Mouse (Mus musculus) E14TG2a.4 (cell line): ENCODE results near the gene Kif22.

ENCODE experiments used
- H3K27me3 ChIP-seq: 2 replicates; pipeline ENCODE4 v1.6.1; 2014; ENCODE audit warnings: low read length, control low read depth; ENCODE audit not compliant: insufficient read depth
- H3K36me3 ChIP-seq: 2 replicates; pipeline ENCODE4 v1.6.1; 2014; ENCODE audit warnings: low read length, control low read depth; ENCODE audit not compliant: insufficient read depth
- H3K4me1 ChIP-seq: replicated peaks from 2 replicates; pipeline ENCODE4 v1.6.1; 2014; ENCODE audit warnings: low read depth, low read length, control low read depth
- H3K4me3 ChIP-seq: replicated peaks from 2 replicates; pipeline ENCODE4 v1.5.1; 2014; ENCODE audit warnings: mild to moderate bottlenecking, low read length
- H3K9me3 ChIP-seq: 2 replicates; pipeline ENCODE4 v1.6.1; 2014; ENCODE audit warnings: low read length, control low read depth
- CTCF ChIP-seq: conservative IDR thresholded peaks from 2 replicates; pipeline ENCODE4 v1.5.1; 2014; ENCODE audit warnings: low read length
- NANOG ChIP-seq: IDR thresholded peaks from 2 replicates; pipeline ENCODE4 v1.6.1; 2014; ENCODE audit warnings: borderline replicate concordance, low read length, mixed read lengths
- POU5F1 ChIP-seq: IDR thresholded peaks from 2 replicates; pipeline ENCODE4 v1.6.1; 2014; ENCODE audit warnings: low read length, borderline replicate concordance

Gene Kif22

GRCm38 (mm10) chr7:127084794-127085193 lies 42.5 kb upstream of the Kif22 start:
- no peaks in the 10 kb centered on the region for H3K9me3 ChIP-seq
- TF ChIP-seq POU5F1: no peak
- TF ChIP-seq CTCF: no peak
- no peak for TF ChIP-seq NANOG
- H3K4me1 ChIP-seq: peaks cover 46% of the 10 kb centered on the region
- no peaks in the 10 kb centered on the region for H3K27me3 ChIP-seq
- H3K4me3 ChIP-seq: no peak overlapping the region
- H3K36me3 ChIP-seq: no peaks in the 10 kb centered on the region

- Histone ChIP-seq H3K9me3 (no peaks in the 10 kb centered on the region), H3K27me3 (no peaks in the 10 kb centered on the region), H3K36me3 (no peaks in the 10 kb centered on the region), H3K4me3 (no peak overlapping the region), H3K4me1 (peaks cover 42% of the 10 kb centered on the region)
- TF ChIP-seq NANOG (no peak), CTCF (no peak), POU5F1 (no peak)
Measured at GRCm38 (mm10) chr7:127083689-127084088, 41.4 kb upstream of the Kif22 start.

GRCm38 (mm10) chr7:127082995-127083394 lies 40.7 kb upstream of the Kif22 start:
- Histone ChIP-seq H3K27me3 (no peaks in the 10 kb centered on the region), H3K36me3 (no peaks in the 10 kb centered on the region), H3K4me1 (peaks cover 47% of the 10 kb centered on the region), H3K9me3 (no peaks in the 10 kb centered on the region), H3K4me3 (no peak overlapping the region)
- TF ChIP-seq POU5F1 (no peak), CTCF (no peak), NANOG (no peak)

GRCm38 (mm10) chr7:127082271-127082670 lies 40.0 kb upstream of the Kif22 start:
- H3K36me3 ChIP-seq: no peaks in the 10 kb centered on the region

GRCm38 (mm10) chr7:127080045-127080444 lies 37.8 kb upstream of the Kif22 start:
- Histone ChIP-seq H3K27me3 (no peaks in the 10 kb centered on the region), H3K4me1 (peaks cover 58% of the 10 kb centered on the region), H3K9me3 (peaks cover 3% of the 10 kb centered on the region; the same call in 1 of the 2 replicates), H3K4me3 (no peak overlapping the region), H3K36me3 (no peaks in the 10 kb centered on the region)
- TF ChIP-seq POU5F1: no peak
- no peak for TF ChIP-seq CTCF
- no peak for TF ChIP-seq NANOG

More at GRCm38 (mm10) chr7:127082271-127082670, 40.0 kb upstream of the Kif22 start:
- no peak overlapping the region for H3K4me3 ChIP-seq
- peaks cover 50% of the 10 kb centered on the region for H3K4me1 ChIP-seq
- TF ChIP-seq CTCF: no peak
- no peak for TF ChIP-seq POU5F1
- no peak for TF ChIP-seq NANOG
- H3K27me3 ChIP-seq: no peaks in the 10 kb centered on the region
- H3K9me3 ChIP-seq: no peaks in the 10 kb centered on the region

GRCm38 (mm10) chr7:127077692-127078091 lies 35.4 kb upstream of the Kif22 start:
- no peak for TF ChIP-seq POU5F1
- no peak for TF ChIP-seq NANOG
- TF ChIP-seq CTCF: no peak
- peaks cover 43% of the 10 kb centered on the region for H3K4me1 ChIP-seq
- no peaks in the 10 kb centered on the region for H3K36me3 ChIP-seq

GRCm38 (mm10) chr7:127076188-127076587 lies 33.9 kb upstream of the Kif22 start:
- no peaks in the 10 kb centered on the region for H3K36me3 ChIP-seq
- no peak overlapping the region for H3K4me3 ChIP-seq
- peaks cover 31% of the 10 kb centered on the region for H3K4me1 ChIP-seq
- TF ChIP-seq NANOG: no peak
- TF ChIP-seq POU5F1: no peak
- TF ChIP-seq CTCF: no peak
- H3K9me3 ChIP-seq: peaks cover 4% of the 10 kb centered on the region; the same call in 1 of the 2 replicates
- H3K27me3 ChIP-seq: no peaks in the 10 kb centered on the region

More at GRCm38 (mm10) chr7:127077692-127078091, 35.4 kb upstream of the Kif22 start:
- Histone ChIP-seq H3K27me3 (no peaks in the 10 kb centered on the region), H3K9me3 (peaks cover 4% of the 10 kb centered on the region; the same call in 1 of the 2 replicates), H3K4me3 (no peak overlapping the region)

- TF ChIP-seq NANOG: no peak
- no peak for TF ChIP-seq POU5F1
- no peak for TF ChIP-seq CTCF
- no peaks in the 10 kb centered on the region for H3K36me3 ChIP-seq
- no peak overlapping the region for H3K4me3 ChIP-seq
- 0 out of 2 replicates have a peak, but pooled peaks cover 2% of the 10 kb centered on the region for H3K27me3 ChIP-seq
- peaks cover 4% of the 10 kb centered on the region; the same call in 1 of the 2 replicates for H3K9me3 ChIP-seq
- peaks cover 13% of the 10 kb centered on the region for H3K4me1 ChIP-seq
Measured at GRCm38 (mm10) chr7:127073221-127073620, 30.9 kb upstream of the Kif22 start.
